Mouse (Mus musculus) fat pad, adult 2 months (tissue): ENCODE results near the gene Hfe2.

Experiments
- DNase-seq: peaks from one replicate; pipeline ENCODE4 v3.0.0-alpha.2; 2011; ENCODE audit warnings: low read depth, low spot score; ENCODE audit errors: extremely low read depth

Gene Hfe2

DNA sequence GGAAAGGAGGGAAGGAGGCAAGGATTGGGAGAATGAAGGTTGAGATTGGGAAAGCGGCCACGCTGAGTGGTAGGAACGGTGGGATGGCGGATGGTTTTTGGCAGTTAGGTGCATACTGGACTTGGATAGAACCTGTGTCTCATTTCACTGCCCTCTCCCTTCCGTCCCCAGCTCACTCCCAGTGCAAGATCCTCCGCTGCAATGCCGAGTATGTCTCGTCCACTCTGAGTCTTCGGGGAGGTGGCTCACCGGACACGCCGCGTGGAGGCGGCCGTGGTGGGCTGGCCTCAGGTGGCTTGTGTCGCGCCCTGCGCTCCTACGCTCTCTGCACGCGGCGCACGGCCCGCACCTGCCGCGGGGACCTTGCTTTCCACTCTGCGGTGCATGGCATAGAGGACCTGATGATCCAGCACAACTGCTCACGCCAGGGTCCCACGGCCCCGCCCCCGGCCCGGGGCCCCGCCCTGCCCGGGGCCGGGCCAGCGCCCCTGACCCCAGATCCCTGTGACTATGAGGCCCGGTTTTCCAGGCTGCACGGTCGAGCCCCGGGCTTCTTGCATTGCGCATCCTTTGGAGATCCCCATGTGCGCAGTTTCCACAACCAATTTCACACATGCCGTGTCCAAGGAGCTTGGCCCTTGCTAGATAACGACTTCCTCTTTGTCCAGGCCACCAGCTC is 2.0 kb downstream of the Hfe2 start:
- DNase-seq = no peak

DNA sequence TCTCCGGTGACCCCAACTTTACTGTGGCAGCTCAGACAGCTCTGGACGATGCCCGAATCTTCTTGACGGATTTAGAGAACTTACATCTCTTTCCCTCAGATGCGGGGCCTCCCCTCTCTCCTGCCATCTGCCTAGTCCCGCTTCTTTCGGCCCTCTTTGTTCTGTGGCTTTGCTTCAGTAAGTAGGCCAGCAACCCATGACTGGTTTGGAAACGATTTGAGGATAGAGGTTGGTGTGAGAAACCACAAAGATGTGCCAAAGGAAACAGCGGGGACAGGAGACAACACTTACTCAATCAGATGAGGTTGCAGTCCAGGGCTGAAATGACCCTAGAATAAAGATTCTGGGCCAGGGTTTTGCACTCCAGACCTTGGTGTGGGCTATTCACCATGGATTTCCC is 3.5 kb downstream of the Hfe2 start:
- no peak for DNase-seq

- DNase-seq = no peak
Measured at GRCm38 (mm10) chr3:96532050-96532449, 7.1 kb downstream of the Hfe2 start.

- DNase-seq = no peak
Measured at GRCm38 (mm10) chr3:96534300-96534699, 9.3 kb downstream of the Hfe2 start.

- DNase-seq = no peak
Measured at GRCm38 (mm10) chr3:96539316-96539715, 14.3 kb downstream of the Hfe2 start.

DNA sequence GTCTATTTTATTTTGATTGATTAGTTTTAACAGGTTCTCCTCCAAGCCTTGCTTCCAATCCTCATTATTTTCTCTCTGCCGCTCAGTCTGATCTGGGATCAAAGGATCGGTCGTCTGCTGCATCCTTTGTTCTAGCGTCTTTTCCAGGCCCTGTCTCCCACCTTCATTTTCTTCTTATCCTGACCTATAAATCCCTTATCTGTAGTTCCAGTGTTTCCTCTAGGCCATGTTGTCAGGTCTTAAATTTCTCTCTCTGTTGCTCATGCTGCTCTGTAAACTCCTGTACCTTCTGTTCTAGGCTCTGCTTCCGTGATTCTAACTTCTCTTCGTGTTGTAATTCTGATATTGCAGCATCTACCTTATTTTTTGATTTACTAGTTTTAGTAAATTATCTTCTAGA is 15.8 kb downstream of the Hfe2 start:
- no peak for DNase-seq

DNA sequence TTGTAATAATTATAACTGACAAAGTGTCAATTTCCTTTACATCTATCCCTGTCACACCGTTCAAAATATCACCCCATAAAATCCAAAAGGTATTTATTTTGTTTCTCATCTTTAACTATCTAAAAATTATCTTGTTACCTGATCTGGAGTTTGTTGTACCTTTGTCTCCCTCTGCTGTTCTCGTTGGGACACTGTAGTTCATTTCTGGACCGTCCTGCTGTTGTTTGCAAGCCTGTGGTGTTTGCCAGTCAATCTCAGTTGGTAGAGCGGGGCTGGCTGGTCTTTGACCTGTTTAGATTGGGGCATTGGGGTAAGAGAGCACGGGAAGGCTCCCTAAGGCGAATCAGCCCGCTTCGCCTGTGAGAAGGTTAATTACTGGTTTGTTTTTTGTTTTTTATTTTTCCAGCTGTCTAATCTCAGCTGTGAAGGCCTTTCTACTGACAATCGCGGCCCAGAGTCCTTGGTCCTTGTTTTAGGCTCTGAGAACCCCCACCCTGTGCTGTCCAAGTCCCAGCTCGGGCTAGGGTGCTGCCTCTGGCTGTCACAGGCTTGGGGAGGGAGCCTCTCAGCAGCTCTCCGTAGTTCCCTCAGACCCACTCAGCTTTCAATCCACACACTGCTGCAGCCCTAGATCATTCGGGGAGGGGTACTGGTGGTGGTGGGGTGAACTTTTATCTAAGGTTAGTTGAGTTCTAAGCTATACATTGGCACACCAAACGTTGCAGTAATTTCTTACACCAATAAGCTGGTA is 16.5 kb downstream of the Hfe2 start:
- DNase-seq = no peak

GRCm38 (mm10) chr3:96542554-96542953 is 17.6 kb downstream of the Hfe2 start:
- DNase-seq = no peak

GRCm38 (mm10) chr3:96543345-96543744 is 18.4 kb downstream of the Hfe2 start:
- DNase-seq = no peak

GRCm38 (mm10) chr3:96545565-96545964 is 20.6 kb downstream of the Hfe2 start:
- no peak for DNase-seq

GRCm38 (mm10) chr3:96546880-96547279 is 21.9 kb downstream of the Hfe2 start:
- no peak for DNase-seq

- DNase-seq = no peak
Measured at GRCm38 (mm10) chr3:96547389-96547960, 22.5 kb downstream of the Hfe2 start.

DNA sequence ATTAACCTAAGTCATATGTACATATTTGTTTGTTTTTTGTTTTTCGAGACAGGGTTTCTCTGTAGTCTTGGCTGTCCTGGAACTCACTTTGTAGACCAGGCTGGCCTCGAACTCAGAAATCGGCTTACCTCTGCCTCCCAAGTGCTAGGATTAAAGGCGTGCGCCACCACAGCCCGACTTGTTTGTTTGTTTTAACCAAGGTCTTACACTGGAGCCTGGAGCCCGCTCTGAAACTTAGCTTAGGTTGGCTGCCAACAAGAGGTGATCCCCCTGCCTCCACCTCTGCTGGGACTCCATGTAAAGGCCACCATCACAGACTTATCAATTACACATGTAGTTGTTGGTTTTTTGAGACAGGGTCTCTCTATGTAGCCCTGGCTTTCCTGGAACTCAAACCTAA is 23.9 kb downstream of the Hfe2 start:
- DNase-seq = no peak

- DNase-seq = no peak
Measured at GRCm38 (mm10) chr3:96549346-96549745, 24.4 kb downstream of the Hfe2 start.

GRCm38 (mm10) chr3:96551203-96551602 is 26.2 kb downstream of the Hfe2 start:
- DNase-seq = no peak

- DNase-seq = no peak
Measured at GRCm38 (mm10) chr3:96551890-96552289, 26.9 kb downstream of the Hfe2 start.

DNA sequence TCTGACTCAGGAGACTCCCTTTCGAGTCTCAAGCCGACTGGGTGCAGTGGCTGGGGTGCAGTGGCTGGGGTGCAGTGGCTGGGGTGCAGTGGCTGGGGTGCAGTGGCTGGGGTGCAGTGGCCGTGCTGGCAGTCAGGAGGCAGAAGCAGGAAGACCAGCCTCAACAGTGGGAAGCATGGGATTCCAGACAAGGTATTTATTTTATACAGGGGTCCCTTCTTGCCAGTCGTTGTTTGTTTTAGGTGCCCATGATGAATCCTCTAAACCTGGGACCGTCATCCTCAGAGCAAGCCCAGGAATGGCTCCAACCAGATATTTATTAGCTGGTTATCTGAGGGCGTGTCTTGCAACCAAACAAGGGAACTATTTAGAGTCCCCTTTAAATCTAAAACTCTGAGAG is 28.6 kb downstream of the Hfe2 start:
- DNase-seq = no peak

- DNase-seq = peak; percentile 94
Measured at GRCm38 (mm10) chr3:96554251-96554650, 29.3 kb downstream of the Hfe2 start.

DNA sequence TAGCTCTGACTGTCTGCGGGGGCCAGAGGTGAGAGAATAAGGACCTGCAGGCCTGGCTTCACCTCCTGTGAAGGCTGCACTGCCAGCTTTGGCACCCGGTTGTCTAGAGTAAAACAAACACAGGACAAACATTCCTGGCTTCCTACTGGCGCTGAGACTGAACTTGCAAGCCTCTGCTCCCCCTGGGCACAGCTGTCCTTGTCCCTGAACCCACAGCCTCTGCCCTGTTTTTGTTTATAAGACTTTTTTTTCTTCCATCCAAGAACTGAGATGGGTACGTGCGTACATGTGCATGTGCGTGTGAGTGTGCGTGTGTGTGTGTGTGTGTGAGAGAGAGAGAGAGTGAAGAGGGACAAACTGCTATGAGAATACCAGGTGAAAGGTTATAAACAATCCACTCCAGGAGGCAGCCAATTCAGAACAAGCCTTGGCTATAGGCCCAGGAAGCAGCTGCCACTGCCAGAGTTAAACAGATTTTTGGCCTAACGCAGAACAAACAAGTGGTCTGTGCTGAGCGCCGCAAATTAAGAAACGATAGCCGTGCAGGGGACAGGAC is 30.1 kb downstream of the Hfe2 start:
- DNase-seq = peak; percentile 98

- DNase-seq = no peak
Measured at GRCm38 (mm10) chr3:96555999-96556614, 31.1 kb downstream of the Hfe2 start.
